Mouse (Mus musculus) intestine, embryonic 14.5 days (tissue): Measurements from ENCODE around the gene Arl14ep. TPM values are rescaled to one million over a fixed set of nuclear protein-coding genes. Genes with fewer than 3 reads are reported as not detected.

Experiments used
- ATAC-seq: fragments of 200-750 bp; cut with Nextera tagmentation; replicated peaks from 2 replicates; pipeline ENCODE4 v1.8.0; 2017; ENCODE audit warnings: low read depth, moderate number of reproducible peaks, moderate TSS enrichment, moderate library complexity; ENCODE audit not compliant: low FRiP score, low TSS enrichment
- DNase-seq: peaks from one replicate; pipeline ENCODE4 v3.0.0-alpha.2; 2018; ENCODE audit warnings: low spot score
- H3K27ac ChIP-seq: fragments of 300-500 bp; sonication (generic); 2 replicates; pipeline ENCODE4 v1.5.1; 2014; ENCODE audit warnings: low read depth, mild to moderate bottlenecking, control low read depth
- H3K27me3 ChIP-seq: fragments of 300-500 bp; sonication (generic); replicated peaks from 2 replicates; pipeline ENCODE4 v1.6.1; 2014; ENCODE audit warnings: low read length, control low read depth; ENCODE audit not compliant: control insufficient read depth, insufficient read depth
- H3K36me3 ChIP-seq: fragments of 300-500 bp; sonication (generic); 2 replicates; pipeline ENCODE4 v1.6.1; 2014; ENCODE audit warnings: low read length, control low read depth; ENCODE audit not compliant: control insufficient read depth, insufficient read depth
- H3K4me1 ChIP-seq: fragments of 300-500 bp; sonication (generic); replicated peaks from 2 replicates; pipeline ENCODE4 v1.6.1; 2014; ENCODE audit warnings: low read length, control low read depth, mixed read lengths; ENCODE audit not compliant: control insufficient read depth, insufficient read depth
- H3K4me2 ChIP-seq: fragments of 300-500 bp; sonication (generic); 2 replicates; pipeline ENCODE4 v1.6.1; 2014; ENCODE audit warnings: low read length
- H3K4me3 ChIP-seq: fragments of 300-500 bp; sonication (generic); 2 replicates; pipeline ENCODE4 v1.5.1; 2014; ENCODE audit warnings: low read depth, low read length, control low read depth, mixed read lengths
- H3K9ac ChIP-seq: fragments of 300-500 bp; sonication (generic); 2 replicates; pipeline ENCODE4 v1.6.1; 2014; ENCODE audit warnings: mild to moderate bottlenecking, low read length
- H3K9me3 ChIP-seq: fragments of 300-500 bp; sonication (generic); 2 replicates; pipeline ENCODE4 v1.6.1; 2016; ENCODE audit warnings: low read length, control low read depth; ENCODE audit not compliant: control insufficient read depth
- WGBS: fragments of 180-500 bp; shearing (Covaris S2); extraction: QIAGEN DNeasy Blood & Tissue Kit; methylation state at CpG from one replicate; pipeline ENCODE4 v1.1.7; 2014; 5-methylcytosine and 5-hydroxymethylcytosine counted together
- polyA plus RNA-seq: library from polyadenylated mRNA; unstranded; fragments of >200 nt; fragmentation: Nextera tagmentation; extraction: Ambion mirVana; gene quantifications from 2 replicates; pipeline ENCODE4 v1.2.1, GENCODE M21; 2014

Arl14ep gene
- polyA plus RNA-seq, 1 experiment from 2014 or later, result 40.7 TPM

DNA sequence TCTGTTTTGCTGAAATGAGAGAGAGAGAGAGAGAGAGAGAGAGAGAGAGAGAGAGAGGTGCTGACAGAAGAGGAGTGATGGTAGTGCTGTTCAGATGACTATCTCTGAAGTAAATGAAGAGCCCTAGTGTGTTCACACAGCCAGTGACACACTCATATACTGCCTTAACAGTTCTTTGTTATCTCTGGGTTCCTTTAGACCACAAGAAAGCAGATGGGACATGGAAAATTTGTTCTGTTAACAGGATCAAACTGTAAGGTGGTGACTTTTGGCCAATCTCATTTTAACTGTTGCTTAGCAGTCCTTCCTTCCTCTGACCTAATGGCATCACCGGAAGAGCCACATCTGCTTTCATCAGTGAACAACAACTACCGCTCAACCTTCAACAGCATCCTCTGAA, 10.7 kb upstream of the Arl14ep start:
- 92% methylated on average over 2 of the region's 2 CpGs for WGBS
- H3K27me3 ChIP-seq, result no peaks in the 10 kb centered on the region
- ATAC-seq, result no peak
- H3K9me3 ChIP-seq, result no peaks in the 10 kb centered on the region
- no peak overlapping the region for H3K4me3 ChIP-seq
- H3K4me1 ChIP-seq, result no peaks in the 10 kb centered on the region
- H3K27ac ChIP-seq, result no peak overlapping the region
- H3K36me3 ChIP-seq, result no peaks in the 10 kb centered on the region
- no peak overlapping the region for H3K4me2 ChIP-seq
- no peak overlapping the region for H3K9ac ChIP-seq
- no peak for DNase-seq

DNA sequence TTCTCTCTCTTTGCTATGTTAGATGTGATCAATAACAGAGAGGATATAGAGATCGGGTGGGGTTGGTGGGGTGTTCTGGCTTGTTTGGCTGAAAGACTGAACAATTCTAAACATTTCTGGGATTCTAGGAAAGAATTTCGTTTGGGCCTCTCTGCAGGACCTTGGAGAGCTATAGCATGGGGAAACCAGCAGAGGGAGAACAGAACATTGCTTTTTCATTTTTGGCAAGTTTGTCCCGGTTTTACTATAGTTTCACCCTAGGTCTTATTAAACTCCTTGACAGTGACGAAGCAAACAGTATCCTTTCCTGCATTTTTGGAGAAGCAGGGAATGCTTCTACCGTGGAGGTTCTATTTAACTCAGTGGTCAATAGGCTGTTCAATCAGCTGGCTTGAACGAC, 8.3 kb upstream of the Arl14ep start:
- 48% methylated on average over 6 of the region's 6 CpGs for WGBS
- Histone ChIP-seq H3K4me2 (no peak overlapping the region), H3K27me3 (no peaks in the 10 kb centered on the region), H3K27ac (no peak overlapping the region), H3K9ac (no peak overlapping the region), H3K9me3 (no peaks in the 10 kb centered on the region), H3K4me3 (no peak overlapping the region), H3K4me1 (no peaks in the 10 kb centered on the region), H3K36me3 (no peaks in the 10 kb centered on the region)
- DNase-seq (no peak), ATAC-seq (no peak)

DNA sequence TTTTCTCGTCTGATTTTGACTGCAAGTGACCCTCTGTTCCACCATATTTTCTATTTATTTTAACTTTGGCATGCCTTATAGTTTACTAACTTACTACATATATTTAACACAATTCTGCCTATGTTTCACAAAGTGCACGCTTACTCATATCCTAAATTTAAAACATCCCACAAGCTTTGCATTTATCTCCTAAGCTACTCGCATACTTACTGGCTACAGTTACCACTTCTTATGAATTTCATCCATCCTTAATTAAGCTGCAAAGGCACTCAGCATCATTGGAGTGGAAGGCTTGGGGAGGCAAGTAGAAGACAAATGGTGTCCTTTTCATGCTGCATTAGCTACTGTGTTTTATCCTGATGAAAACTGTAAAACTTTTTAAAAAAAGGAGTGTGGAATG, 2.2 kb upstream of the Arl14ep start:
- no peak overlapping the region for H3K27ac ChIP-seq
- H3K4me3 ChIP-seq, result no peak overlapping the region
- H3K27me3 ChIP-seq, result no peaks in the 10 kb centered on the region
- H3K9ac ChIP-seq, result no peak overlapping the region
- WGBS, result 86% methylated on average over 3 of the region's 3 CpGs
- ATAC-seq (no peak), DNase-seq (no peak)
- no peak overlapping the region for H3K4me2 ChIP-seq
- H3K4me1 ChIP-seq, result no peaks in the 10 kb centered on the region
- H3K36me3 ChIP-seq, result no peaks in the 10 kb centered on the region
- H3K9me3 ChIP-seq, result no peaks in the 10 kb centered on the region

DNA sequence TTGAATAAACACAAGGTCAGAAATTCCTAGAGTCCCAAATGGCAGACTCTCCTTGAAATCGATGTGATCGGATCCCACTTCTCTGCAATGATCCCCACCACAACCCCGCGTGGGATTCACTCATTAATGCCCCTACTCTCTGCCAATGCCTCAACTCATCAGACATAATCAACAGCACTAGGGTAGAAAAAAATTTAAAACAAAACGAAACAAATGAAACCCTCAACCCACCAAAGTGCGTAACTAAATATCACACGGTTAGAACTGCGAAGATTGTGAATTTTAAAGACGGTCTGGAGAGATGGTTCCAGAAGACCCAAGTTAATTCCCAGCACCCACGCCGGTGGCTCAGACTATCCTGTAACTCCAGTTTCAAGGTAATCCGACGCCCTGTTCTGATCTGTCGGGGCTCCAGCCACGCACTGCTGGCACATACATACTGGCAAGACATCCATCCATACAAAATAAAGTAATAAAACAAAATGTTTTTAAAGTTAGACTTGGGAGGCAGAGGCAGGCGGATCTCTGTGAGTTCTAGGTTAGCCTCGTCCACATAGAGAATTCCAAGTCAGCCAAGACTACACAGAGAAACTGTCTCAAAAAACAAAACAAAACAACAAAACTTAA, 779 bp downstream of the Arl14ep start:
- Histone ChIP-seq H3K9me3 (no peaks in the 10 kb centered on the region), H3K27ac (no peak overlapping the region), H3K4me1 (no peaks in the 10 kb centered on the region), H3K27me3 (no peaks in the 10 kb centered on the region), H3K36me3 (peaks cover 8% of the 10 kb centered on the region), H3K9ac (peak overlapping the region; percentile 96), H3K4me2 (peak overlapping the region; percentile 59), H3K4me3 (peak overlapping the region; percentile 89)
- ATAC-seq, result 0 out of 2 replicates have a peak, but pooled peaks have one; percentile 5
- WGBS, result 66% methylated on average over 17 of the region's 17 CpGs
- DNase-seq, result peak; percentile 64

DNA sequence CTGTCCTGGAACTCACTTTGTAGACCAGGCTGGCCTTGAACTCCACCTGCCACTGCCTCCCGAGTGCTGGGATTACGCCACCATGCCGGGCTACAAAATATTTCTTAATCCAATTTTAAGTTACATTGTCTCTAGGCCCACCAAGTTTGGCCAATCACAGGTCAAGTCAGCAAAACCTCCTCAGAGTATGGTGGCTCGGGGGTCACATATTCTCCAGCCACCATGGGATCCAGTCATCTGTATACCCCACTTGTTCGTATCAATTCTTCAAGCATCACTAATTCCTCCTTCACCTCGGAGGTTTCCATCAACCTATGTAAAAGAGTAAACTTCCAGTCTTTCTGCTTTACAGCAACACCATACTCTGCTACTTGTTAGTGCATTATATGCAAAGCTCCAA, 1.4 kb downstream of the Arl14ep start:
- Histone ChIP-seq H3K9ac (no peak overlapping the region), H3K4me3 (no peak overlapping the region), H3K27me3 (no peaks in the 10 kb centered on the region), H3K4me1 (no peaks in the 10 kb centered on the region), H3K9me3 (no peaks in the 10 kb centered on the region), H3K4me2 (peak overlapping the region; percentile 59), H3K36me3 (peaks cover 14% of the 10 kb centered on the region), H3K27ac (no peak overlapping the region)
- DNase-seq (no peak), ATAC-seq (no peak)
- 92% methylated on average over 6 of the region's 6 CpGs for WGBS

DNA sequence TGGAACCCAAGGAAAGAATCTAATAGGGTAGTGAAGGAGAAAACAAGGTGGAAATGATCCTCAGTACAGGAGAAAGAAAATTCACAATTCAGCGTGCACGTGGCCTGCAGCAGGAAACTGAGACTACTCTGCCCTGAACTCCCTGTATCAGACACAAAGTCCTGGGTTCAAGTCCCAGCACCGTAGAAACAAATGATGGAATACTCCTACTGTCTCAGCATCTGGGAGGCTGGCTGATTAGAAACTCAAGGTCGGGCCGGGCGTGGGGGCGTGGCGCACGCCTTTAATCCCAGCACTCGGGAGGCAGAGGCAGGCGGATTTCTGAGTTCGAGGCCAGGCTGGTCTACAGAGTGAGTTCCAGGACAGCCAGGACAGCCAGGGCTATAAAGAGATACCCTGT, 3.3 kb downstream of the Arl14ep start:
- Histone ChIP-seq H3K36me3 (peaks cover 29% of the 10 kb centered on the region), H3K27me3 (no peaks in the 10 kb centered on the region), H3K4me2 (no peak overlapping the region), H3K9ac (no peak overlapping the region), H3K4me1 (no peaks in the 10 kb centered on the region), H3K9me3 (no peaks in the 10 kb centered on the region), H3K4me3 (no peak overlapping the region), H3K27ac (no peak overlapping the region)
- DNase-seq (no peak), ATAC-seq (no peak)
- 96% methylated on average over 12 of the region's 12 CpGs for WGBS

DNA sequence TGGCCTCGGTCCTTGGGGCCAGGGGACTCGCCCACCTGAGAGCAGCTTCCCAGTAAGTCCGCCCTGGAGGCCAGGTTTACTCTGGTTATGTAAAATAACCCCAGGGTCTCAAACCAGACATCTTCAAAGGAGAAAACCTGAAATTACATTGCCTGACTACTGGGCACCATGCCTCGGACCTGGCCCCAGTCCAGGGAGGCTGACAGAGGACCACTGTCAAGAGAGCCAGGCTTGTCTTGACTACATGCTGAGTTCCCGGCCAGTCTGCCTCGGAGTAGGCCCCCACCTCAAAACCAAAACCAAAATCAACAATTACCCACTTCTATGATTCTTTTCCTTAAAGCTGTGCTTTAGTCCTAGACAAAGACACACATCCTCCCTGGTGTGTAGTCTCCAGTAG, 5.9 kb downstream of the Arl14ep start:
- Histone ChIP-seq H3K36me3 (peaks cover 55% of the 10 kb centered on the region), H3K27me3 (no peaks in the 10 kb centered on the region), H3K9ac (no peak overlapping the region), H3K9me3 (no peaks in the 10 kb centered on the region), H3K27ac (no peak overlapping the region), H3K4me3 (no peak overlapping the region), H3K4me1 (no peaks in the 10 kb centered on the region), H3K4me2 (no peak overlapping the region)
- ATAC-seq, result no peak
- 93% methylated on average over 6 of the region's 6 CpGs for WGBS
- no peak for DNase-seq

DNA sequence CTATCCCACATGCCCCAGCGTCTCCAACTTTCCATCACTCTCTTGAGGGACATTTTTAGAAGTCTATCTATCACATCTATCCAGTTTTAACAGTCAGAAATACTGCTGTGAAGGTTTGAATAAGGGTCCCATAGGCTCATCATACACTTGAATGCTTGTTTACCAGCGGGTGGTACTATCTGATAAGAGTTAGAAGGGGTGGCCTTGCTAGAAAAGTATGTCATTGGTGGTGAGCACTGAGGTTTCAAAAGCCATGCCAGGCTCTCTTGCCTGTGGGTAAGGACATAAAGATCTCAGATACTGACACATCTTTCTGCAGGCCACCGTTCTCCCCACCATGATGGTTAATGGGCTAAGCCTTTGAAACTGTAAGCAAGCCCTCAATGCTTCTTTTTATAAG, 10.7 kb downstream of the Arl14ep start:
- H3K9ac ChIP-seq, result no peak overlapping the region

DNA sequence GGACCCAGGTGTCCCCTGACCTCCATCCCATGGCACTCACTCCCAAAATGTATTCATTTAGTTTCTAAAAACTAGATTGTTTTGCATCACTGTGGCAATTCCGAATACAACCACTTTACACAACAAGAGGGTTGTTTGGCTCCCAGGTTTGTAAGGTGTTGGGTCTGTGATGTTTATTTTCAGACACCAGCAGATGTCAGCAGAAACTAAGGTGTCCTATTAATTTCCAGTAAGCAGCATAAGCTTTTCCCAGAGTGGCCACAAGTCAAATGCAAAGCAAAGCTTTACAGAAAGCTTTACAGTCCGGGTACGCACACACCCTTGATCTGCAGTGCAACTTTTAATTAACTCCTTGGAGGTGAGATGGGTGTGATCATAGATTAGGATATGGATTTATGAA, 12.6 kb downstream of the Arl14ep start:
- H3K4me2 ChIP-seq, result no peak overlapping the region
- H3K9me3 ChIP-seq, result no peaks in the 10 kb centered on the region
- no peaks in the 10 kb centered on the region for H3K4me1 ChIP-seq
- no peak for ATAC-seq
- no peak for DNase-seq
- H3K9ac ChIP-seq, result no peak overlapping the region
- WGBS, result 89% methylated on average over 3 of the region's 3 CpGs
- no peaks in the 10 kb centered on the region for H3K27me3 ChIP-seq
- no peak overlapping the region for H3K27ac ChIP-seq
- H3K4me3 ChIP-seq, result no peak overlapping the region
- peaks cover 41% of the 10 kb centered on the region for H3K36me3 ChIP-seq

More for the DNA sequence above, 10.7 kb downstream of the Arl14ep start:
- H3K4me2 ChIP-seq, result no peak overlapping the region
- DNase-seq (no peak), ATAC-seq (no peak)
- peaks cover 60% of the 10 kb centered on the region for H3K36me3 ChIP-seq
- no peaks in the 10 kb centered on the region for H3K4me1 ChIP-seq
- no peaks in the 10 kb centered on the region for H3K27me3 ChIP-seq
- 94% methylated on average over 3 of the region's 3 CpGs for WGBS
- H3K4me3 ChIP-seq, result no peak overlapping the region
- no peaks in the 10 kb centered on the region for H3K9me3 ChIP-seq
- no peak overlapping the region for H3K27ac ChIP-seq
